Mouse (Mus musculus) liver, embryonic 14.5 days (tissue): ENCODE results near the gene Foxj2. TPM values are rescaled to one million over a fixed set of nuclear protein-coding genes. Genes with fewer than 3 reads are reported as not detected.
A peak's percentile ranks its signal among the peaks of the same experiment; 100 is the strongest.

Experiments used
- ATAC-seq: fragments of 200-750 bp; cut with Nextera tagmentation; 2 replicates; pipeline ENCODE4 v1.8.0; 2017; ENCODE audit warnings: moderate number of reproducible peaks, mild to moderate bottlenecking, moderate library complexity; ENCODE audit not compliant: insufficient read depth
- DNase-seq, 3 experiments: peaks; one replicate each; pipeline ENCODE4 v3.0.0-alpha.2; 2012 to 2013; ENCODE audit warnings: low read depth in 3 of 3, low spot score in 3 of 3
- H3K27ac ChIP-seq: fragments of 300-500 bp; sonication (generic); 2 replicates; pipeline ENCODE4 v1.5.1; 2014; ENCODE audit warnings: moderate library complexity, mild to moderate bottlenecking, control low read depth, inconsistent platforms
- H3K27me3 ChIP-seq: fragments of 300-500 bp; sonication (generic); 2 replicates; pipeline ENCODE4 v1.6.1; 2014; ENCODE audit warnings: mild to moderate bottlenecking, low read length, moderate library complexity; ENCODE audit not compliant: control insufficient read depth, insufficient read depth
- H3K36me3 ChIP-seq: fragments of 300-500 bp; sonication (generic); replicated peaks from 2 replicates; pipeline ENCODE4 v1.6.1; 2014; ENCODE audit warnings: low read depth; ENCODE audit not compliant: control insufficient read depth, insufficient read depth
- H3K4me1 ChIP-seq, 2 experiments: fragments of 200-500 bp in 1 of 2; fragments of 300-500 bp in 1 of 2; sonication (generic) in 1 of 2; replicated peaks; 2 replicates each; pipeline ENCODE4 v1.6.1; 2012 to 2014; ENCODE audit warnings: antibody characterized with exemption in 1 of 2, inconsistent platforms in 1 of 2, low read length in 1 of 2; ENCODE audit not compliant: control insufficient read depth in 2 of 2, insufficient read depth in 2 of 2
- H3K4me2 ChIP-seq: fragments of 300-500 bp; sonication (generic); 2 replicates; pipeline ENCODE4 v1.6.1; 2014; ENCODE audit warnings: low read depth, mild to moderate bottlenecking, control low read depth, moderate library complexity
- H3K4me3 ChIP-seq, 2 experiments: fragments of 200-500 bp in 1 of 2; fragments of 300-500 bp in 1 of 2; sonication (generic) in 1 of 2; 2 replicates each; pipeline ENCODE4 v1.5.1; 2012 to 2014; ENCODE audit warnings: low read depth in 2 of 2, low read length in 2 of 2, mild to moderate bottlenecking in 2 of 2, control low read depth in 1 of 2, inconsistent platforms in 1 of 2, moderate library complexity in 1 of 2; ENCODE audit not compliant: insufficient read depth in 1 of 2
- H3K9ac ChIP-seq: fragments of 300-500 bp; sonication (generic); replicated peaks from 2 replicates; pipeline ENCODE4 v1.6.1; 2014; ENCODE audit warnings: mild to moderate bottlenecking, control low read depth, moderate library complexity
- H3K9me3 ChIP-seq: fragments of 300-500 bp; sonication (generic); 2 replicates; pipeline ENCODE4 v1.6.1; 2016; ENCODE audit warnings: low read length, mixed read lengths; ENCODE audit not compliant: control insufficient read depth
- CTCF ChIP-seq: IDR thresholded peaks from 2 replicates; pipeline ENCODE4 v1.5.1; 2016; ENCODE audit warnings: antibody characterized with exemption, low read depth, control low read depth
- EP300 ChIP-seq: IDR thresholded peaks from 2 replicates; pipeline ENCODE4 v1.6.1; 2016; ENCODE audit warnings: antibody characterized with exemption, low read depth
- WGBS: fragments of 180-500 bp; shearing (Covaris S2); extraction: QIAGEN DNeasy Blood & Tissue Kit; methylation state at CpG from one replicate; pipeline ENCODE4 v1.1.7; 2014; ENCODE audit not compliant: insufficient replicate concordance; 5-methylcytosine and 5-hydroxymethylcytosine counted together
- polyA plus RNA-seq, 2 experiments: library from polyadenylated mRNA; depleted of rRNA in 1 of 2; stranded (reverse) in 1 of 2; unstranded in 1 of 2; fragments of >200 nt; fragmentation: Nextera tagmentation in 1 of 2; extraction: Ambion mirVana in 1 of 2; gene quantifications; 2 replicates each; pipeline versions ENCODE4 v1.2.1 to v1.2.3; 2012 to 2014

Foxj2 gene
- polyA plus RNA-seq, 2 experiments = 1.1 to 1.3 TPM

GRCm38 (mm10) chr6:122862871-122863270 lies 43.2 kb downstream of the Foxj2 start:
- H3K36me3 ChIP-seq = no peaks in the 10 kb centered on the region
- WGBS = 39% methylated on average over 1 of the region's 1 CpGs
- no peak overlapping the region for H3K27ac ChIP-seq
- DNase-seq (peak in 1 of 3 experiments; percentile 24), ATAC-seq (peak; percentile 33; the same call in 1 of the 2 replicates)
- H3K9me3 ChIP-seq = peaks cover 6% of the 10 kb centered on the region
- H3K27me3 ChIP-seq = no peaks in the 10 kb centered on the region
- no peak for TF ChIP-seq CTCF
- TF ChIP-seq EP300 = no peak
- H3K4me1 ChIP-seq = peaks cover 0 to 3% of the 10 kb centered on the region in 2 experiments; a peak in 1 of 4 replicates
- H3K4me2 ChIP-seq = no peak overlapping the region
- no peak overlapping the region for H3K9ac ChIP-seq
- H3K4me3 ChIP-seq = no peak overlapping the region

GRCm38 (mm10) chr6:122867914-122868313 lies 48.2 kb downstream of the Foxj2 start:
- no peaks in the 10 kb centered on the region for H3K36me3 ChIP-seq
- TF ChIP-seq CTCF (peak; percentile 41; the same call in 1 of the 2 replicates), EP300 (no peak)
- no peaks in the 10 kb centered on the region for H3K9me3 ChIP-seq
- no peak overlapping the region for H3K4me2 ChIP-seq
- H3K9ac ChIP-seq = no peak overlapping the region
- H3K27me3 ChIP-seq = no peaks in the 10 kb centered on the region
- H3K27ac ChIP-seq = no peak overlapping the region
- peaks cover 0 to 3% of the 10 kb centered on the region in 2 experiments; a peak in 1 of 4 replicates for H3K4me1 ChIP-seq
- no peak overlapping the region for H3K4me3 ChIP-seq
- WGBS = 64% methylated on average over 4 of the region's 4 CpGs
- ATAC-seq (no peak), DNase-seq (no peak)

- 69% methylated on average over 11 of the region's 11 CpGs for WGBS
Observed at GRCm38 (mm10) chr6:122869846-122870245, 50.1 kb downstream of the Foxj2 start.

GRCm38 (mm10) chr6:122872800-122873199 lies 53.1 kb downstream of the Foxj2 start:
- no peak overlapping the region for H3K27ac ChIP-seq
- no peaks in the 10 kb centered on the region; the same call in 1 of the 2 replicates for H3K36me3 ChIP-seq
- 64% methylated on average over 5 of the region's 5 CpGs for WGBS
- H3K4me1 ChIP-seq = peaks cover 9 to 13% of the 10 kb centered on the region in 2 experiments
- DNase-seq = no peak
- no peak overlapping the region for H3K4me2 ChIP-seq
- no peaks in the 10 kb centered on the region for H3K27me3 ChIP-seq
- no peaks in the 10 kb centered on the region for H3K9me3 ChIP-seq
- no peak overlapping the region for H3K9ac ChIP-seq
- ATAC-seq = no peak
- TF ChIP-seq CTCF = no peak
- H3K4me3 ChIP-seq = no peak overlapping the region

More at GRCm38 (mm10) chr6:122869846-122870245, 50.1 kb downstream of the Foxj2 start:
- H3K27me3 ChIP-seq = no peaks in the 10 kb centered on the region
- no peaks in the 10 kb centered on the region for H3K36me3 ChIP-seq
- H3K9me3 ChIP-seq = no peaks in the 10 kb centered on the region
- DNase-seq (no peak), ATAC-seq (no peak)
- no peak overlapping the region for H3K4me2 ChIP-seq
- no peak overlapping the region for H3K9ac ChIP-seq
- no peak overlapping the region for H3K27ac ChIP-seq
- no peak for TF ChIP-seq CTCF
- no peak for TF ChIP-seq EP300
- no peaks in the 10 kb centered on the region for H3K4me1 ChIP-seq
- H3K4me3 ChIP-seq = no peak overlapping the region

GRCm38 (mm10) chr6:122873871-122874719 lies 54.4 kb downstream of the Foxj2 start, which contains the start of gene Necap1:
TSS of gene Necap1 (plus strand) at chr6:122874474.
- Histone ChIP-seq H3K4me1 (peaks cover 9 to 13% of the 10 kb centered on the region in 2 experiments), H3K4me3 (peak within 1 kb of the TSS; percentile 79 to 98), H3K4me2 (peak within 1 kb of the TSS; percentile 78), H3K36me3 (no peaks in the 10 kb centered on the region; the same call in none of the 2 replicates), H3K27ac (peak within 1 kb of the TSS; percentile 40), H3K27me3 (no peaks in the 10 kb centered on the region), H3K9ac (peak within 1 kb of the TSS; percentile 73), H3K9me3 (no peaks in the 10 kb centered on the region)
- peak; percentile 34; the same call in 1 of the 2 replicates for TF ChIP-seq EP300
- peak; percentile 93 for TF ChIP-seq CTCF
- WGBS = 6% methylated on average over 43 of the region's 43 CpGs
- ATAC-seq (peak; percentile 97), DNase-seq (peak; percentile 90 to 92 (median 91))
